Mouse (Mus musculus) brain, embryonic 14.5 days (tissue): Measurements from ENCODE around the gene Gm17304.

Experiments used
- CTCF ChIP-seq: fragments of 200-500 bp; IDR thresholded peaks from 2 replicates; pipeline ENCODE4 v1.5.1; 2012; ENCODE audit warnings: inconsistent platforms, mild to moderate bottlenecking, moderate library complexity, borderline replicate concordance; ENCODE audit not compliant: insufficient read depth, insufficient read length; ENCODE audit errors: extremely low read depth
- POLR2A ChIP-seq: fragments of 200-500 bp; IDR thresholded peaks from 2 replicates; pipeline ENCODE4 v1.6.1; 2012; ENCODE audit warnings: mild to moderate bottlenecking, inconsistent platforms, borderline replicate concordance; ENCODE audit not compliant: poor library complexity, insufficient read depth, insufficient read length, severe bottlenecking; ENCODE audit errors: extremely low read depth

- TF ChIP-seq CTCF (no peak), POLR2A (no peak)
Observed at GRCm38 (mm10) chr5:106641876-106642275, 33.0 kb downstream of the Gm17304 start.
